Mouse (Mus musculus) cerebellum, adult 2 months (tissue): ENCODE data around the gene Gfra4. TPM values are rescaled to one million over a fixed set of nuclear protein-coding genes. Genes with fewer than 3 reads are reported as not detected.

Source experiments
- DNase-seq, 2 experiments: peaks; one replicate each; pipeline ENCODE4 v3.0.0; 2021
- H3K27ac ChIP-seq: fragments of 200-500 bp; 2 replicates; pipeline ENCODE4 v1.5.1; 2012; ENCODE audit warnings: low read length, control low read depth, inconsistent platforms; ENCODE audit not compliant: insufficient read depth
- H3K27me3 ChIP-seq: fragments of 200-500 bp; 2 replicates; pipeline ENCODE4 v1.6.1; 2012; ENCODE audit warnings: inconsistent platforms, mild to moderate bottlenecking, low read length, moderate library complexity; ENCODE audit not compliant: control insufficient read depth, insufficient read depth
- H3K4me1 ChIP-seq: fragments of 200-500 bp; 2 replicates; pipeline ENCODE4 v1.6.1; 2011; ENCODE audit warnings: low read length; ENCODE audit not compliant: control insufficient read depth, insufficient read depth
- H3K4me3 ChIP-seq: fragments of 200-500 bp; replicated peaks from 2 replicates; pipeline ENCODE3; 2011; ENCODE audit warnings: mild to moderate bottlenecking, low read depth, low read length, control low read depth; ENCODE audit not compliant: insufficient read depth
- CTCF ChIP-seq: fragments of 200-500 bp; IDR thresholded peaks from 2 replicates; pipeline ENCODE4 v1.5.1; 2011; ENCODE audit warnings: low read depth, mild to moderate bottlenecking, control low read depth, low read length, moderate library complexity, borderline replicate concordance; ENCODE audit not compliant: insufficient read depth
- POLR2A ChIP-seq: fragments of 200-500 bp; IDR thresholded peaks from 2 replicates; pipeline ENCODE4 v1.6.1; 2011; ENCODE audit warnings: low read length, control low read depth, borderline replicate concordance; ENCODE audit not compliant: insufficient read depth
- WGBS: fragments of 180-500 bp; shearing (Covaris S2); methylation state at CpG from one replicate; pipeline ENCODE4 v1.1.7; 2018; 5-methylcytosine and 5-hydroxymethylcytosine counted together
- polyA plus RNA-seq: library from polyadenylated mRNA; depleted of rRNA; stranded (reverse); fragments of >200 nt; gene quantifications from 2 replicates; pipeline ENCODE4 v1.2.3, GENCODE M21; 2012; rRNA removed

Gfra4 gene
- 75.1 and 87.0 TPM in 2 replicates for polyA plus RNA-seq

- DNase-seq, result no peak
- Histone ChIP-seq H3K4me3 (no peak within 1 kb of the TSS), H3K27me3 (no peaks in the 10 kb centered on the region), H3K4me1 (no peaks in the 10 kb centered on the region), H3K27ac (no peak within 1 kb of the TSS)
- no peak for TF ChIP-seq CTCF
- no peak for TF ChIP-seq POLR2A
- WGBS, result 51% methylated on average over 2 of the region's 2 CpGs
Measured at GRCm38 (mm10) chr2:131042988-131043387, at the start of gene Gfra4. Gene Gfra4, minus strand, starts transcription at chr2:131043088.

DNA sequence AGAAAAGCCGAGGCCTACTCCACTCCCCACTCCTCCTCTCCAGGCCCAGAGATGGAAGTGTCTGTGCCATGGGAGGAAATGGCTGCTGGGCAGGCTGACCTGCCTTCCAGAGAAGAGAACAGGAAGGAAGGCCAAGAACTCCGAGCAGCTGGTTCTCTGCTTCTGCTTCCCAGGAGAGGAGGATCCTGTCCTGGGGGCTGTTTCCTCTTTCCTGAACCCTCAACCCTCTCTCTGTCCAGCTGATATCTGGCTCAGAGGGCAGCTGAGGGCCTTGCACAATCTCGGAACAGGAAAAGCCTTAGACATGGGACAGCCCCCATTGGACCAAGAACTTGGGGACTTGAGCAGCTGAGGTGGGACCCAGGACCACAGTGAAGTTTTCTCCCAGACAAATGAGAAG lies 48.0 kb upstream of the Gfra4 start:
- no peak overlapping the region for H3K4me3 ChIP-seq
- TF ChIP-seq CTCF, result no peak
- TF ChIP-seq POLR2A, result no peak
- no peak overlapping the region for H3K27ac ChIP-seq
- WGBS, result 79% methylated on average over 3 of the region's 3 CpGs
- DNase-seq, result no peak
- H3K4me1 ChIP-seq, result no peaks in the 10 kb centered on the region
- H3K27me3 ChIP-seq, result no peaks in the 10 kb centered on the region

GRCm38 (mm10) chr2:131089634-131090033 lies 46.7 kb upstream of the Gfra4 start:
- TF ChIP-seq POLR2A, result no peak
- no peak for TF ChIP-seq CTCF
- no peak overlapping the region for H3K4me3 ChIP-seq
- no peaks in the 10 kb centered on the region for H3K27me3 ChIP-seq
- H3K27ac ChIP-seq, result no peak overlapping the region
- no peak for DNase-seq
- 89% methylated on average over 1 of the region's 1 CpGs for WGBS
- H3K4me1 ChIP-seq, result no peaks in the 10 kb centered on the region

DNA sequence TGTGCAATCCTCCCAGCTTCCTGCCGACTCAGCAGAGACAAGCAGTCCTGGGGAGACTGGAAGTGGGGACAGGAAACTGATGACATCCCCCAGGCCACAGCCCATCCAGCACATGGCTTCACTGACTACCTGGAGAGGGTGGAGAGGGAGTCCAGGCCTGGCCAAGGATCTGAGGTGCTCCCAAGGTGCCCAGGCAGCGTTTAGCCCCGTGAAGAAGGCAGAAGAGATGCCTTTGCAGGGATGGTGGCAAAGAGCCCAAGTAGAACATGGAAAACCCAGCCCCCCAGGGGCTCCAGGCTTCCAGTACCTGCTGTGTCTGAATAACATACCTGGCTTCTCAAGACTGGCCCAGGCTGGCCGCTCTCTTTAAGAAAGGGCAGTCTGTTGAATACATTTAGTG lies 45.7 kb upstream of the Gfra4 start:
- no peaks in the 10 kb centered on the region for H3K4me1 ChIP-seq
- H3K27me3 ChIP-seq, result no peaks in the 10 kb centered on the region
- no peak overlapping the region for H3K27ac ChIP-seq
- no peak for DNase-seq
- no peak overlapping the region for H3K4me3 ChIP-seq
- 70% methylated on average over 4 of the region's 4 CpGs for WGBS
- no peak for TF ChIP-seq POLR2A
- no peak for TF ChIP-seq CTCF

GRCm38 (mm10) chr2:131086667-131087390 lies 43.9 kb upstream of the Gfra4 start, which contains the start of gene Siglec1:
Gene Siglec1, minus strand, starts transcription at chr2:131086765.
- Histone ChIP-seq H3K27me3 (no peaks in the 10 kb centered on the region), H3K4me1 (no peaks in the 10 kb centered on the region), H3K27ac (no peak within 1 kb of the TSS), H3K4me3 (no peak within 1 kb of the TSS)
- TF ChIP-seq POLR2A (no peak), CTCF (no peak)
- WGBS, result 80% methylated on average over 11 of the region's 11 CpGs
- no peak for DNase-seq

DNA sequence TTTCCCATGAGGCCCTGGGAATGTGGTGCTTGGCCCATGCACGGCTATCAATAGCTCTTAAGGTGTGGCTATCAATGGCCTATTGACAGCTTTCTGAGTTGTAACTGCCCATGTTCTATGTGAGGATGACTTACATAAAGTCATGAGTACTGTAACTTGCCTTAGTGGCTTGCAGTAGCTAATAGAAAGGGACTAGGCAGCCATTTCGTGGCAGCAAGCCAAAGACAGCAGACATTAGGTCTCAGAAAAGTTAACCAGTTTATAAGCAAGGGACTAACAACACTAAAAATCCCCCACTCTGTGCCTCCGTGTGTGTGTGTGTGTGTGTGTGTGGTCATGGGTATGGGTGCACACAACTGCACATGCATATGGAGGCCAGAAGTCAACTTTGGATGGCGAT lies 41.3 kb upstream of the Gfra4 start:
- H3K27ac ChIP-seq, result no peak overlapping the region
- WGBS, result 77% methylated on average over 4 of the region's 4 CpGs
- no peak for DNase-seq
- H3K27me3 ChIP-seq, result no peaks in the 10 kb centered on the region
- no peak overlapping the region for H3K4me3 ChIP-seq
- TF ChIP-seq CTCF (no peak), POLR2A (no peak)
- H3K4me1 ChIP-seq, result no peaks in the 10 kb centered on the region

GRCm38 (mm10) chr2:131080507-131080906 lies 37.6 kb upstream of the Gfra4 start:
- WGBS, result 88% methylated on average over 5 of the region's 5 CpGs
- Histone ChIP-seq H3K4me1 (no peaks in the 10 kb centered on the region), H3K4me3 (no peak overlapping the region), H3K27me3 (no peaks in the 10 kb centered on the region), H3K27ac (no peak overlapping the region)
- TF ChIP-seq CTCF (no peak), POLR2A (no peak)
- DNase-seq, result no peak

DNA sequence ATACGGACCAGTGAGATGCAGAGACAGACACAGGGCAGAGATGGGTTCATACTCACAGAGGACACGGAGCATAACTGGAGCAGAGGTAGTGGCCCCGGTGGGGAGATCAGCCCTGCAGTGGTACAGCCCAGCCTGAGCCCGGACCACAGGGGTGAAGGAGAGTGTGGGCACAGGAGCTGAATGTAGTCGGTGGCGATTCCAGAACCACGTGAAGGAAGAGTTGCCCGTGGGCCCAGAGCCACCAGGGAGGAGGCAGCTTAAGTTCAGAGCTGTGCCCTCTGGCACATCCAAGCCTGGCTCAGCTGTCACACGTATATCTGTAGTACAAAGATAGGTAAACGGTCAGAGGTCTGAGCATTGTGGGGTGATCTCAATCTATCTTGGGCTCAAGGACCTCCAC lies 29.6 kb upstream of the Gfra4 start:
- no peak overlapping the region for H3K4me3 ChIP-seq
- H3K27ac ChIP-seq, result no peak overlapping the region
- no peaks in the 10 kb centered on the region for H3K27me3 ChIP-seq
- WGBS, result 80% methylated on average over 10 of the region's 10 CpGs
- TF ChIP-seq POLR2A (no peak), CTCF (no peak)
- no peak for DNase-seq
- no peaks in the 10 kb centered on the region for H3K4me1 ChIP-seq
